Mouse (Mus musculus): ENCODE measurements around the gene Zbtb9. TPM values are rescaled to one million over a fixed set of nuclear protein-coding genes. Genes with fewer than 3 reads are reported as not detected.

The Zbtb9 gene
- polyA plus RNA-seq, 1 experiment from 2014 or later = 6.3 TPM

DNA sequence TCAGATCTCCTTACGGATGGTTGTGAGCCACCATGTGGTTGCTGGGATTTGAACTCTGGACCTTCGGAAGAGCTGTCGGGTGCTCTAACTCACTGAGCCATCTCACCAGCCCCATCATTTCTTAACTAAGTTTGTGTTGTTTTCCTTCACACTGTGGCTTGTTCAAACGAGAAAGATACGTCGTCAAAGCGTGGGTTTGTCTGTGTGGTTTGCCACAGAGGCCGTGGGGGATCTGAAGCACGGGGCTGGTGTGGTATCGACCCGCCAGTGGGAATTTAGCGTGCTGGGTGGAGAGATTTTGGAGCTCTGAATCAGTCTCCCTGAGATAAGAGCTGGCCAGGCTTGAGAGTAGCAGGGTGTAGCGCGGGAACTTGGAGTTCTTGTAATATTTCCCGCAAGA lies 25.3 kb downstream of the Zbtb9 start:
- Histone ChIP-seq H3K9me3 (replicated peaks) (no peaks in the 10 kb centered on the region), H3K36me3 (no peaks in the 10 kb centered on the region), H3K27ac (no peak overlapping the region), H3K27me3 (0 out of 2 replicates have a peak, but pooled peaks cover under 1% of the 10 kb centered on the region), H3K4me3 (replicated peaks) (no peak overlapping the region), H3K9ac (no peak overlapping the region), H3K4me2 (no peak overlapping the region), H3K4me1 (replicated peaks) (peaks cover 10% of the 10 kb centered on the region)
- WGBS (ENCODE audit: insufficient replicate concordance) = 53% methylated on average over 15 of the region's 15 CpGs
- DNase-seq = no peak
- no peak for ATAC-seq (ENCODE audit: low read depth)

DNA sequence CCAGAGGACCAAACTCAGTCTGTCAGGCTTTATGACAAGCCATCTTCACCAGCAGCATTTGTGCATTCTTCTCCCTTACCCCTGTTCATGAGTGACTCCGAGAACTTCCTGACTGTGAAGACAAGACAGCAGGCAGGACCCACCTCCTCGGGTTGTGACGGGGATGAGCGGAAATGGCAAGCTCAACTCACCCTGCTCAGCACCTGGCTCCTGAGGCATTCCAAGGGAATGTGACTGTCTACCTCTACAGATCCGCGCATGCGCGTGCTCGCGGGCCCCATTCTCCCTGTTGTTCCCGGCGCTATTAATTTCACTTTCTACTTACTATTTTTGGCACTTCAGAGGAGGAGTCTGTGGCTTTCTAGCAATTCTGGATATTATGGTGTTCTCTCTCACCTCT lies 27.0 kb downstream of the Zbtb9 start:
- WGBS (ENCODE audit: insufficient replicate concordance) = 71% methylated on average over 12 of the region's 12 CpGs
- Histone ChIP-seq H3K4me3 (replicated peaks) (no peak overlapping the region), H3K4me1 (replicated peaks) (peaks cover 16% of the 10 kb centered on the region), H3K9me3 (replicated peaks) (no peaks in the 10 kb centered on the region), H3K4me2 (no peak overlapping the region), H3K27me3 (peaks cover 7% of the 10 kb centered on the region; the same call in 1 of the 2 replicates), H3K9ac (peak overlapping the region; percentile 9; the same call in 1 of the 2 replicates), H3K36me3 (no peaks in the 10 kb centered on the region), H3K27ac (no peak overlapping the region)
- ATAC-seq (ENCODE audit: low read depth) (no peak), DNase-seq (no peak)

DNA sequence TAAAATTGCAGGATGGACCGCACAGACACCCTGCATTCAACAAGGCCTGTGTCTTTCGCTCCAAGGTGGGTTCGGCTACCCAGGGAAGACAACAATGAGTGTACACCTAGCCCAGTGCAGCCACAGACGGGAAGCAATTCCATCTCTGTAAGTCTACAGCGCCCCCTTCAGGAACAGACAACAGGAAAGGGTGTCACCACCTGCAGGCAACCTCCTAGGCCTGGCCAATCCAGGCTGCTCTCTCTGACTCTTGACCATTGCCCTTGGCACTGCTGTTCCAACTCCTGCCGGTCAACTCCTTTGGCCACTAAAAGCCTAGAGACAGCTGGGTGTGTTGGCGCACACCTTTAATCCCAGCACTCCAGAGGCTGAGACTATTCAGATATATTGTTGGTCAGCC lies 28.2 kb downstream of the Zbtb9 start:
- Histone ChIP-seq H3K36me3 (no peaks in the 10 kb centered on the region), H3K27ac (no peak overlapping the region), H3K27me3 (peaks cover 13% of the 10 kb centered on the region; the same call in 1 of the 2 replicates), H3K4me2 (no peak overlapping the region), H3K9ac (no peak overlapping the region), H3K4me3 (replicated peaks) (no peak overlapping the region), H3K9me3 (replicated peaks) (no peaks in the 10 kb centered on the region), H3K4me1 (replicated peaks) (0 out of 2 replicates have a peak, but pooled peaks cover 10% of the 10 kb centered on the region)
- ATAC-seq (ENCODE audit: low read depth) = no peak
- DNase-seq = peak; percentile 44
- WGBS (ENCODE audit: insufficient replicate concordance) = 59% methylated on average over 7 of the region's 7 CpGs

DNA sequence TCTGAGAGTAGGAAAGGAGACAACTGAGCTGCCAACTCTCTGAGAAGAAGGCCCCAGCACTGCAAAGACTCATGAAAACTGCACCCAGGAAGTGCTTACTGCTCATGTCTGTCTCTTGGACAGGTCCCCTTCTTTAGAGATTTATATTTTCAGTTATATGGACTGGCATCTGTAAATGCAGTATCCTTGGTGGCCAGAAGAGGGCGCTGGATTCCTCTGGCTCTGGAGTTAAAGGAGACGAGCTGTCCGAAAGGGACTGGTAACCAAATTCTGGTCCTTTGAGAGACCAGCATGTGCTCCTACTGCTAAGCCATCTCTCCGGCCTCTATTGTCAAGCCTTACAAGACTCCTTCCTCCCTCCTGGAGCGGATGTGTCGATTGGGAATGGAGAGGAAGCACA lies 28.9 kb downstream of the Zbtb9 start:
- WGBS (ENCODE audit: insufficient replicate concordance) = 40% methylated on average over 6 of the region's 6 CpGs

DNA sequence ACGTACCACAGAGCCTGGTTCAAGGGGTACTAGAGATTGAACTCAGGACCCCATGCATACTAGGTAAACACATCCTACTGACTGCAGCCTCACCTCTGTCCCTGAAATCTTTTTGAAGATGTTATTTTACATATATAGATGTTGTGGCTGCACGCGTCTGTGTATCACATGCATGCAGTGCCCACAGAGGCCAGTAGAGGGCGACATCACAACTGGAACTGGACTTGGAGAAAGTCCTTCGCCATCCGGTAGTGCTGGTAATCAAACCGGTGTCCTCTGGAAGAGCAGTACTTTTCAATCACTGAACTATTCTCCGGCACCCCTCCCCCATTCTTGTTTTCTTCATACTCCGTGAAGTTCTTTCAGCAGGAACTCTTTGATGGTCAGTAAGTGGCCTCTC lies 31.5 kb downstream of the Zbtb9 start:
- no peaks in the 10 kb centered on the region for H3K36me3 ChIP-seq

More for the DNA sequence above, 28.9 kb downstream of the Zbtb9 start:
- Histone ChIP-seq H3K9me3 (replicated peaks) (no peaks in the 10 kb centered on the region), H3K27ac (no peak overlapping the region), H3K4me3 (replicated peaks) (no peak overlapping the region), H3K36me3 (no peaks in the 10 kb centered on the region), H3K27me3 (peaks cover 13% of the 10 kb centered on the region; the same call in 1 of the 2 replicates), H3K4me2 (no peak overlapping the region), H3K9ac (no peak overlapping the region), H3K4me1 (replicated peaks) (0 out of 2 replicates have a peak, but pooled peaks cover 10% of the 10 kb centered on the region)
- no peak for ATAC-seq (ENCODE audit: low read depth)
- peak; percentile 27 for DNase-seq

DNA sequence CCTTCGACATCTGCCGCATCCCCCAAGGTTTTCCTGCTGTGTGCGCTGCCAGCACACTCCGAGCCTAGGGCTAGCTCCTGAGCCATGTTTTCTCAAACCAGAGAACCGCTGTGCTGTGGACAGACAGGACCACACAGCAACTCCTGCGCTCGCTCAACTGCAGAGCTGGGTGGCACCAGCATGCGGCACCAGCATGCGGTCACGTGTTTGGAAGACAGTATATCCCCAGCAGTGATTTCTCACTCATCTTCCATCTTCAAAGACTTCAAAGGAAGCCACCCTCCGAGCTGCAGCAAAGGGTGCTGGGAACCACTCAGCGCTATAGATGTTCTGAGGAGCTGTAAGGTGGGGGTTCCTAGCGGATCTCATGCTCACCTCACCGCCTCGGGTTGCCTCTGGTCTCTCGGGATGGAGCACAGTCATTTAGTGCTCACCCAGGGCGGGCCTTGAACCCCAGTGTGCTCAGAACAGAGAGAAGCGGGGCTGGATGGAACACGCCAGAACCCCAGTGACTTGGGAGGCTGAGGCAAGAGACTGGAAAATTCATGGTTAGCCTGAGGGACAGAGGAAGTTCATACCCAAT lies 32.0 kb downstream of the Zbtb9 start:
- H3K36me3 ChIP-seq = no peaks in the 10 kb centered on the region
- H3K27me3 ChIP-seq = peaks cover 13% of the 10 kb centered on the region; the same call in 1 of the 2 replicates
- no peak overlapping the region for H3K27ac ChIP-seq
- WGBS (ENCODE audit: insufficient replicate concordance) = 50% methylated on average over 19 of the region's 19 CpGs
- H3K4me1 ChIP-seq (replicated peaks) = peaks cover 12% of the 10 kb centered on the region; the same call in 1 of the 2 replicates
- H3K4me2 ChIP-seq = no peak overlapping the region
- H3K9me3 ChIP-seq (replicated peaks) = no peaks in the 10 kb centered on the region
- ATAC-seq (ENCODE audit: low read depth) = no peak
- H3K9ac ChIP-seq = no peak overlapping the region
- no peak overlapping the region for H3K4me3 ChIP-seq (replicated peaks)
- DNase-seq = no peak

More for the DNA sequence above, 31.5 kb downstream of the Zbtb9 start:
- H3K9ac ChIP-seq = no peak overlapping the region
- DNase-seq (peak; percentile 51), ATAC-seq (ENCODE audit: low read depth) (no peak)
- no peak overlapping the region for H3K4me3 ChIP-seq (replicated peaks)
- peaks cover 12% of the 10 kb centered on the region; the same call in 1 of the 2 replicates for H3K4me1 ChIP-seq (replicated peaks)
- H3K27me3 ChIP-seq = peaks cover 13% of the 10 kb centered on the region; the same call in 1 of the 2 replicates
- no peak overlapping the region for H3K27ac ChIP-seq
- WGBS (ENCODE audit: insufficient replicate concordance) = 40% methylated on average over 9 of the region's 9 CpGs
- H3K4me2 ChIP-seq = no peak overlapping the region
- H3K9me3 ChIP-seq (replicated peaks) = no peaks in the 10 kb centered on the region

DNA sequence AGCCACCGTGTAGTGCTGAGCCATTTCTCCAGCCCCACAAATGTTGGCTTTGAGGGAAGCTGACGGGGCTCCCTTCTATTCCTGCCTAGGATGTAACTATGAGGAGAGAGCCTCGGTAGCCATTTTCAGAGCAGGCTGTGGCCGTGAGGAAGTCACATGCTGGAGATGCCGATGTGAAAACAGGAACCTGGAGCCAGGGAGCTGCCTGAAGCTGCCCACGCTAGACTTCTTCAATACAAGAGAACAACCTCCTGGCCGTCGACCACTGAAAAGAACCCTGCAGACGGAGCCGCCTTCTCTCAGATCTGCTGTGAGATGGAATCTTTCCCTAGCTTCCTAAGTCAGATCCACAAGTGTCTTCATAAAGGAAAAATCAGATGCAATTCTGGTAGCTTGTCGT lies 32.7 kb downstream of the Zbtb9 start:
- Histone ChIP-seq H3K9me3 (replicated peaks) (no peaks in the 10 kb centered on the region), H3K36me3 (no peaks in the 10 kb centered on the region), H3K27me3 (peaks cover 13% of the 10 kb centered on the region; the same call in 1 of the 2 replicates), H3K9ac (no peak overlapping the region), H3K4me1 (replicated peaks) (peaks cover 12% of the 10 kb centered on the region; the same call in 1 of the 2 replicates), H3K4me3 (replicated peaks) (no peak overlapping the region), H3K4me2 (no peak overlapping the region), H3K27ac (no peak overlapping the region)
- ATAC-seq (ENCODE audit: low read depth) (no peak), DNase-seq (no peak)
- WGBS (ENCODE audit: insufficient replicate concordance) = 36% methylated on average over 11 of the region's 11 CpGs

DNA sequence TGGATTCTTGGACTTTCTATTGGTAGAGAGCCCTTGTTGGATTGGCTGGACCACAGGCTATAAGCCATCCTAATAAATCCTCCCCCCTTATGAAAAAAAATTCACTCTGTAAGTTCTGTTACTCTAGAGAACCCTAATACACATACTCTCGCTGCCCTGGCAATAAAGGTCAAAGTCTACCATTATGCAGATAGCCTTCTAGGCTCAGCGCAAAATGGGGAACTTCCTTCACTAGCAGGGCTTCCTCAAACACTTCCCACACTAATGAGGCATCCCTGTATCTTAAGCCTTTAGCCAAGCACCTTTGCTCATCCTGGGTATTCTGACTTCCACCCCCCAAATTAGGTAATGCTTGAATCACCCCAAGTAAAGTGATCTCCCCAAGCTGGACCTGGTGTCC lies 35.3 kb downstream of the Zbtb9 start:
- Histone ChIP-seq H3K4me3 (replicated peaks) (no peak overlapping the region), H3K4me2 (no peak overlapping the region), H3K27me3 (peaks cover 13% of the 10 kb centered on the region; the same call in 1 of the 2 replicates), H3K36me3 (no peaks in the 10 kb centered on the region), H3K9me3 (replicated peaks) (no peaks in the 10 kb centered on the region), H3K9ac (no peak overlapping the region), H3K4me1 (replicated peaks) (peaks cover 27% of the 10 kb centered on the region), H3K27ac (no peak overlapping the region)
- 26% methylated on average over 2 of the region's 2 CpGs for WGBS (ENCODE audit: insufficient replicate concordance)
- ATAC-seq (ENCODE audit: low read depth) (no peak), DNase-seq (no peak)

DNA sequence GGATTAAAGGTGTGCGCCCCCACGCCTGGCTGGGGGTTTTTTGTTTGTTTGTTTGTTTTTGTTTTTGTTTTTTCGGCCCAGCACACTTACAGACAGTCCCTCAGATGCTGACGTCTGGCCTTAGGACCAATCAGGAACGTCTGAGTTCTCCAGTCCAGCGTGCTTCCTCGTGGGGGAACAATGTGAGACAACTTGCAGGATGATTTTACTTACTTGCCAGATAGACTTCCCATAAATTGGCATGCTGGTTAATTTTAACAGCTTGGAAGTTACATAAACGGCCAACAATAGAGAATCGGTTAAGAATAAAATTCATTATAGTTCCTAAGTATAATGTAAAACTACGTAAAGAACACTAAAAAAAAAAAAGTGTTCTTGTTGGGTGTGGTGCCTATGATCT lies 38.2 kb downstream of the Zbtb9 start:
- no peaks in the 10 kb centered on the region for H3K27me3 ChIP-seq
- DNase-seq (no peak), ATAC-seq (ENCODE audit: low read depth) (no peak)
- no peak overlapping the region for H3K4me3 ChIP-seq (replicated peaks)
- peaks cover 20% of the 10 kb centered on the region for H3K4me1 ChIP-seq (replicated peaks)
- H3K9me3 ChIP-seq (replicated peaks) = no peaks in the 10 kb centered on the region
- no peak overlapping the region for H3K4me2 ChIP-seq
- no peak overlapping the region for H3K27ac ChIP-seq
- WGBS (ENCODE audit: insufficient replicate concordance) = 76% methylated on average over 10 of the region's 10 CpGs
- H3K36me3 ChIP-seq = no peaks in the 10 kb centered on the region
- no peak overlapping the region for H3K9ac ChIP-seq

DNA sequence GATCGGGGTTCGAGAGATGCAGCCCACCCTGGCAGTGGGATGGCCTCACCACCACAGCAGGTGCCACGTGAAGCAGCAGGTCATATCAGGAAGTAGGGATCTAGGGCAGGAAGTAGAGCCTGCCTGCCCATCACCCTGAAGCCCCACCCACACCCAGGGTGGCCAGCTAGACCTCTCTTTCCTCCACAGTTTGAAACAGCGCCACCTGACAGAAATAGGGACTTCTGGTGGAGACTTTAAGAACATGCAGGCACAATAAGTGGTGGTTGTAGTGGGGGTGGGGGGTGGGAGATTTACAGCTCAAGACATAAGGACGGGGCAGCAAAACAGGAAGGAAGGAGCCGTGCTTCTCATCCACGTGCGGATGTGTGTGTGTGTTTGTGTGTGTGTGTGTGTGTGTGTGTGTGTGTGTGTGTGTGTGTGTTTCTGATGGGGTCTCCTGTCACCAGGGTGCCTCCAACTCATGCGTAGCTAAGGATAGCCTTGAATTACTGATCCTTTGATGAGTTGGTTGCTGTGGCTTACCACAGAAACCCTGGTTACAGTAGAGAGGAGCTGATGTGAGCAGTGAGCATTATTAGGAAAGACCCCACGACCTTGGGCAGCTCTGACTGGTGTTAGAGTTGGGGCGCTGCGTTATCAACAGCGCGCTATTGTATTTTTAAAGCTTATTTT lies 39.2 kb downstream of the Zbtb9 start:
- H3K27me3 ChIP-seq = no peaks in the 10 kb centered on the region
- peak overlapping the region; percentile 46; the same call in 1 of the 2 replicates for H3K9ac ChIP-seq
- DNase-seq (peak; percentile 61), ATAC-seq (ENCODE audit: low read depth) (peak; percentile 68)
- no peaks in the 10 kb centered on the region for H3K36me3 ChIP-seq
- peaks cover 23% of the 10 kb centered on the region for H3K4me1 ChIP-seq (replicated peaks)
- 24% methylated on average over 14 of the region's 14 CpGs for WGBS (ENCODE audit: insufficient replicate concordance)
- H3K4me2 ChIP-seq = peak overlapping the region; percentile 45
- H3K4me3 ChIP-seq (replicated peaks) = peak overlapping the region; percentile 25
- no peak overlapping the region for H3K27ac ChIP-seq
- H3K9me3 ChIP-seq (replicated peaks) = no peaks in the 10 kb centered on the region

DNA sequence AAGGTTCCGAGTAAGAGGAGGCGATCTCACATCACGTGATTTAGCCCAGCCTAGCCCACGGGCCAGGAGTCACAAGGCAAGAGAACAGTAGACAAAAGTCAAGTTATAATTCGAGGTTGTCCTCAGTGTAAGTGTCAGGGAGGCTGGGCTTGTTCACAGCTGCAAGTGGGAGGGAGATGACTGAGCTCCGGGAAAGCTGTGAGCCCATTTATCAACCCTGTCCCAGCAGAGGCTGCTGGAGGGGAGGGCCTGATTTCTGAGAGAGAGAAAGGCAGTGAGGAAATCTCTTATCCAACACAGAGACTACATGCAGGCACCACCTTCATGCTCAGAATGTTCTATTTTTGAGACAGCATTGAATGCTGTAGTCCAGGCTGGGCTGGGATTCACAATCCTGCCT lies 39.9 kb downstream of the Zbtb9 start:
- DNase-seq = peak; percentile 40
- peaks cover 29% of the 10 kb centered on the region for H3K4me1 ChIP-seq (replicated peaks)
- no peak overlapping the region for H3K4me3 ChIP-seq (replicated peaks)
- no peaks in the 10 kb centered on the region for H3K27me3 ChIP-seq
- H3K9me3 ChIP-seq (replicated peaks) = no peaks in the 10 kb centered on the region
- H3K4me2 ChIP-seq = peak overlapping the region; percentile 45
- H3K9ac ChIP-seq = 0 out of 2 replicates have a peak overlapping the region, but pooled peaks have one; percentile 46
- peak; percentile 67 for ATAC-seq (ENCODE audit: low read depth)
- 35% methylated on average over 6 of the region's 6 CpGs for WGBS (ENCODE audit: insufficient replicate concordance)
- H3K36me3 ChIP-seq = no peaks in the 10 kb centered on the region
- 0 out of 2 replicates have a peak overlapping the region, but pooled peaks have one; percentile 18 for H3K27ac ChIP-seq

Data from liver, embryonic 13.5 days (tissue).